Mouse (Mus musculus): ENCODE measurements around the gene Mpp2.

- TF ChIP-seq POLR2A (IDR thresholded peaks at IDR 0.05; ENCODE audit: insufficient read depth, low read depth, low read length), result no peak
- no peak for TF ChIP-seq CTCF (IDR thresholded peaks at IDR 0.05; ENCODE audit: insufficient read depth, low read depth, low read length)
Observed at GRCm38 (mm10) chr11:102044691-102045212, 43.6 kb downstream of the Mpp2 start.

Data from olfactory bulb, adult 2 months (tissue).